Mouse (Mus musculus) inflammation-experienced regulatory T-cells (primary cell): ENCODE measurements around the gene Mag. TPM values are rescaled to one million over a fixed set of nuclear protein-coding genes. Genes with fewer than 3 reads are reported as not detected.

Experiments used
- polyA plus RNA-seq, 2 experiments: library from polyadenylated mRNA; unstranded; fragments of 100-300 nt; shearing (Covaris generic); gene quantifications; one replicate each; pipeline ENCODE4 v1.2.1; 2017

Gene Mag
- polyA plus RNA-seq: under 1 TPM; 0.17 to 0.66 TPM

GRCm38 (mm10) chr7:30914732-30915131 is at the start of gene Mag:
Gene Mag (minus strand): TSS chr7:30914873.

GRCm38 (mm10) chr7:30956756-30957366 is 42.2 kb upstream of the Mag start, which contains the start of gene Usf2:
Gene Usf2 (minus strand): TSS chr7:30956803.

GRCm38 (mm10) chr7:30943909-30944635 is 29.4 kb upstream of the Mag start, which contains the start of gene Hamp:
Gene Hamp (minus strand): TSS chr7:30944032.

GRCm38 (mm10) chr7:30924581-30924980 is 9.9 kb upstream of the Mag start, which contains the start of gene Hamp2:
Gene Hamp2 (minus strand): TSS chr7:30924681.

GRCm38 (mm10) chr7:30880176-30880575 is 34.5 kb downstream of the Mag start, which contains the start of gene Cd22:
Gene Cd22 (minus strand): TSS chr7:30880342.

GRCm38 (mm10) chr7:30861464-30861863 is 53.2 kb downstream of the Mag start, which contains the start of gene Ffar1:
Gene Ffar1 (minus strand): TSS chr7:30861564.

GRCm38 (mm10) chr7:30856078-30856477 is 58.6 kb downstream of the Mag start, which contains the start of gene Ffar3:
Gene Ffar3 (minus strand): TSS chr7:30856178.

Other genes with a start within 250 kb of the Mag start
- 10 to 100 TPM; 34.8 to 50.8 TPM for gene Haus5, start 249.9 kb downstream of the Mag start, polyA plus RNA-seq
- 1 to 10 TPM in 1 of 2 experiments, not detected in 1; 3.0 TPM for gene Pmis2, start 243.3 kb downstream of the Mag start, polyA plus RNA-seq
- gene 2200002J24Rik, start 215.9 kb downstream of the Mag start, polyA plus RNA-seq: not detected
- 1 to 10 TPM in 1 of 2 experiments, not detected in 1; 2.4 TPM for gene Atp4a, start 202.7 kb downstream of the Mag start, polyA plus RNA-seq
- 100 to 1,000 TPM; 107 to 111 TPM for gene Tmem147, start 185.3 kb downstream of the Mag start, polyA plus RNA-seq
- 1 to 10 TPM in 1 of 2 experiments, under 1 TPM in 1; 0.40 to 1.6 TPM for gene Gapdhs, start 171.2 kb downstream of the Mag start, polyA plus RNA-seq
- 1 to 10 TPM in 1 of 2 experiments, not detected in 1; 2.9 TPM for gene Sbsn, start 163.4 kb downstream of the Mag start, polyA plus RNA-seq
- gene Dmkn, start 151.1 kb downstream of the Mag start, polyA plus RNA-seq: under 1 TPM in 1 of 2 experiments, not detected in 1; 0.37 TPM
- not detected for gene Krtdap, start 127.0 kb downstream of the Mag start, polyA plus RNA-seq
- gene Ffar2, start 91.1 kb downstream of the Mag start, polyA plus RNA-seq: 1 to 10 TPM in 1 of 2 experiments, not detected in 1; 1.0 TPM
- not detected for gene Ffar3, start 58.7 kb downstream of the Mag start, polyA plus RNA-seq
- 1 to 10 TPM in 1 of 2 experiments, under 1 TPM in 1; 0.14 to 1.0 TPM for gene Ffar1, start 53.3 kb downstream of the Mag start, polyA plus RNA-seq
- gene Cd22, start 34.5 kb downstream of the Mag start, polyA plus RNA-seq: 10 to 100 TPM; 16.6 to 28.0 TPM
- gene Hamp2, start 9.8 kb upstream of the Mag start, polyA plus RNA-seq: under 1 TPM in 1 of 2 experiments, not detected in 1; 0.40 TPM
- under 1 TPM in 1 of 2 experiments, not detected in 1; 0.75 TPM for gene Hamp, start 29.2 kb upstream of the Mag start, polyA plus RNA-seq
- gene Usf2, start 41.9 kb upstream of the Mag start, polyA plus RNA-seq: 10 to 100 TPM in 1 of 2 experiments, 1 to 10 TPM in 1; 9.6 to 19.0 TPM
- 10 to 100 TPM in 1 of 2 experiments, 1 to 10 TPM in 1; 8.3 to 15.2 TPM for gene Lsr, start 58.6 kb upstream of the Mag start, polyA plus RNA-seq
- gene Fam187b, start 58.9 kb upstream of the Mag start, polyA plus RNA-seq: under 1 TPM; 0.58 to 0.88 TPM
- 1,000 to 10,000 TPM; 1,742 to 2,151 TPM for gene Fxyd5, start 127.6 kb upstream of the Mag start, polyA plus RNA-seq
- gene Fxyd7, start 136.6 kb upstream of the Mag start, polyA plus RNA-seq: under 1 TPM in 1 of 2 experiments, not detected in 1; 0.48 TPM
- gene Fxyd1, start 142.3 kb upstream of the Mag start, polyA plus RNA-seq: 1 to 10 TPM in 1 of 2 experiments, under 1 TPM in 1; 0.64 to 1.1 TPM
- gene Lgi4, start 144.5 kb upstream of the Mag start, polyA plus RNA-seq: under 1 TPM; 0.27 to 0.71 TPM
- gene Fxyd3, start 161.8 kb upstream of the Mag start, polyA plus RNA-seq: 10 to 100 TPM in 1 of 2 experiments, under 1 TPM in 1; 0.91 to 12.9 TPM
- gene Hpn, start 200.4 kb upstream of the Mag start, polyA plus RNA-seq: 1 to 10 TPM; 3.8 to 8.1 TPM
- 1 to 10 TPM in 1 of 2 experiments, under 1 TPM in 1; 0.55 to 2.5 TPM for gene Scn1b, start 212.1 kb upstream of the Mag start, polyA plus RNA-seq
- gene Gramd1a, start 241.0 kb upstream of the Mag start, polyA plus RNA-seq: 100 to 1,000 TPM; 303 to 707 TPM